Mouse (Mus musculus): ENCODE data around the gene Cldn34c3. TPM values are rescaled to one million over a fixed set of nuclear protein-coding genes. Genes with fewer than 3 reads are reported as not detected.
"Not testable (repeated sequence)": the region's sequence is repeated elsewhere in the genome, so short reads cannot be mapped to it uniquely, and the experiment has no call there.

The Cldn34c3 gene
- not detected in 2 replicates for polyA plus RNA-seq (2011; ENCODE audit: insufficient read length, low read depth, missing spikeins)

- not testable (repeated sequence) for H3K4me3 ChIP-seq (ENCODE audit: insufficient read depth, low read length); H3K27ac ChIP-seq (ENCODE audit: insufficient read depth, low read length)
Measured at GRCm38 (mm10) chrX:123793365-123793764, at the start of gene Cldn34c3. Cldn34c3 (plus strand) TSS chrX:123793665.

More at GRCm38 (mm10) chrX:123793365-123793764, at the start of gene Cldn34c3:
- not testable (repeated sequence) for H3K4me1 ChIP-seq (ENCODE audit: control insufficient read depth, insufficient read depth, low read length)

Other genes with a start within 250 kb of the Cldn34c3 start
- 3.5 TPM in 1 of 2 replicates, not detected in the other for gene Cldn34c2, start 212.0 kb upstream of the Cldn34c3 start, polyA plus RNA-seq (2011; ENCODE audit: insufficient read length, low read depth, missing spikeins)
- not detected in 2 replicates for gene Gm17467, start 88.9 kb upstream of the Cldn34c3 start, polyA plus RNA-seq (2011; ENCODE audit: insufficient read length, low read depth, missing spikeins)

All from embryonic fibroblast, embryonic 13.5 days (primary cell).